Mouse (Mus musculus) liver, embryonic 11.5 days (tissue): ENCODE results near the gene Nsrp1. TPM values are rescaled to one million over a fixed set of nuclear protein-coding genes. Genes with fewer than 3 reads are reported as not detected.
"Not testable (repeated sequence)": the region's sequence is repeated elsewhere in the genome, so short reads cannot be mapped to it uniquely, and the experiment has no call there.

Experiments
- ATAC-seq: fragments of 200-750 bp; cut with Nextera tagmentation; replicated peaks from 2 replicates; pipeline ENCODE4 v1.8.0; 2017; ENCODE audit warnings: moderate number of reproducible peaks, mild to moderate bottlenecking, moderate TSS enrichment, moderate library complexity; ENCODE audit not compliant: low FRiP score
- DNase-seq: peaks from one replicate; pipeline ENCODE4 v3.0.0-alpha.2; 2017; ENCODE audit warnings: low spot score
- H3K27ac ChIP-seq: fragments of 300-500 bp; sonication (generic); 2 replicates; pipeline ENCODE4 v1.5.1; 2014; ENCODE audit warnings: mild to moderate bottlenecking, low read depth, low read length, control low read depth
- H3K27me3 ChIP-seq: fragments of 300-500 bp; sonication (generic); replicated peaks from 2 replicates; pipeline ENCODE4 v1.6.1; 2014; ENCODE audit warnings: low read length, mixed read lengths; ENCODE audit not compliant: control insufficient read depth, insufficient read depth
- H3K36me3 ChIP-seq: fragments of 300-500 bp; sonication (generic); 2 replicates; pipeline ENCODE4 v1.6.1; 2014; ENCODE audit warnings: mild to moderate bottlenecking, low read length, moderate library complexity, mixed read lengths; ENCODE audit not compliant: control insufficient read depth, insufficient read depth
- H3K4me1 ChIP-seq: fragments of 300-500 bp; sonication (generic); replicated peaks from 2 replicates; pipeline ENCODE4 v1.6.1; 2014; ENCODE audit warnings: low read length, mixed read lengths; ENCODE audit not compliant: control insufficient read depth, insufficient read depth
- H3K4me2 ChIP-seq: fragments of 300-500 bp; sonication (generic); 2 replicates; pipeline ENCODE4 v1.6.1; 2014; ENCODE audit warnings: mild to moderate bottlenecking, control low read depth, moderate library complexity
- H3K4me3 ChIP-seq: fragments of 300-500 bp; sonication (generic); 2 replicates; pipeline ENCODE4 v1.5.1; 2014; ENCODE audit warnings: low read depth, low read length, control low read depth
- H3K9ac ChIP-seq: fragments of 300-500 bp; sonication (generic); 2 replicates; pipeline ENCODE4 v1.6.1; 2014; ENCODE audit warnings: low read depth, low read length, control low read depth
- H3K9me3 ChIP-seq: fragments of 300-500 bp; sonication (generic); 2 replicates; pipeline ENCODE4 v1.6.1; 2016; ENCODE audit warnings: low read length, inconsistent platforms, mixed read lengths; ENCODE audit not compliant: control insufficient read depth
- WGBS: fragments of 180-500 bp; shearing (Covaris S2); extraction: QIAGEN DNeasy Blood & Tissue Kit; methylation state at CpG from one replicate; pipeline ENCODE4 v1.1.7; 2014; 5-methylcytosine and 5-hydroxymethylcytosine counted together
- polyA plus RNA-seq: library from polyadenylated mRNA; unstranded; fragments of >200 nt; fragmentation: Nextera tagmentation; extraction: Ambion mirVana; gene quantifications from 2 replicates; pipeline ENCODE4 v1.2.1, GENCODE M21; 2014

The Nsrp1 gene
- polyA plus RNA-seq = 37.4 and 45.6 TPM in 2 replicates

GRCm38 (mm10) chr11:77078273-77079134 lies at the start of gene Nsrp1:
Gene Nsrp1 (minus strand): TSS chr11:77078435.
- H3K4me1 ChIP-seq = peaks cover 3% of the 10 kb centered on the region; the same call in 1 of the 2 replicates
- no peaks in the 10 kb centered on the region for H3K9me3 ChIP-seq
- no peaks in the 10 kb centered on the region for H3K27me3 ChIP-seq
- peak within 1 kb of the TSS; percentile 76 for H3K4me2 ChIP-seq
- H3K27ac ChIP-seq = peak within 1 kb of the TSS; percentile 52; the same call in 1 of the 2 replicates
- peak within 1 kb of the TSS; percentile 77 for H3K4me3 ChIP-seq
- 4% methylated on average over 48 of the region's 48 CpGs for WGBS
- ATAC-seq (peak; percentile 98), DNase-seq (peak; percentile 87)
- H3K9ac ChIP-seq = peak within 1 kb of the TSS; percentile 77
- peaks cover 7% of the 10 kb centered on the region; the same call in 1 of the 2 replicates for H3K36me3 ChIP-seq

- Histone ChIP-seq H3K27me3 (no peaks in the 10 kb centered on the region), H3K9me3 (no peaks in the 10 kb centered on the region), H3K36me3 (no peaks in the 10 kb centered on the region), H3K27ac (no peak overlapping the region), H3K9ac (no peak overlapping the region), H3K4me3 (no peak overlapping the region), H3K4me2 (no peak overlapping the region), H3K4me1 (no peaks in the 10 kb centered on the region)
- ATAC-seq (no peak), DNase-seq (no peak)
- WGBS = 65% methylated on average over 6 of the region's 6 CpGs
These were observed 32.9 kb upstream of the Nsrp1 start for GRCm38 (mm10) chr11:77111141-77111540.

GRCm38 (mm10) chr11:77108442-77108841 lies 30.2 kb upstream of the Nsrp1 start:
- H3K36me3 ChIP-seq = no peaks in the 10 kb centered on the region
- no peak for ATAC-seq
- 92% methylated on average over 6 of the region's 6 CpGs for WGBS
- H3K4me1 ChIP-seq = no peaks in the 10 kb centered on the region
- H3K9me3 ChIP-seq = no peaks in the 10 kb centered on the region
- no peak overlapping the region for H3K4me2 ChIP-seq
- no peaks in the 10 kb centered on the region for H3K27me3 ChIP-seq
- H3K9ac ChIP-seq = no peak overlapping the region
- H3K4me3 ChIP-seq = no peak overlapping the region
- no peak for DNase-seq
- no peak overlapping the region for H3K27ac ChIP-seq

- not testable (repeated sequence) for H3K36me3 ChIP-seq, H3K9me3 ChIP-seq, ATAC-seq, H3K4me2 ChIP-seq, H3K4me1 ChIP-seq, H3K4me3 ChIP-seq, DNase-seq, H3K27me3 ChIP-seq, H3K9ac ChIP-seq, H3K27ac ChIP-seq
- 72% methylated on average over 12 of the region's 12 CpGs for WGBS
These were observed 29.6 kb upstream of the Nsrp1 start for GRCm38 (mm10) chr11:77107872-77108271.

- H3K9ac ChIP-seq = no peak overlapping the region
- no peak for ATAC-seq
These were observed 28.7 kb upstream of the Nsrp1 start for GRCm38 (mm10) chr11:77106961-77107360.

GRCm38 (mm10) chr11:77100137-77100937 lies 22.1 kb upstream of the Nsrp1 start:
- DNase-seq = peak; percentile 69

More at GRCm38 (mm10) chr11:77106961-77107360, 28.7 kb upstream of the Nsrp1 start:
- no peak for DNase-seq
- Histone ChIP-seq H3K4me3 (no peak overlapping the region), H3K9me3 (no peaks in the 10 kb centered on the region), H3K4me1 (no peaks in the 10 kb centered on the region), H3K27ac (no peak overlapping the region), H3K36me3 (no peaks in the 10 kb centered on the region), H3K4me2 (no peak overlapping the region), H3K27me3 (no peaks in the 10 kb centered on the region)
- 93% methylated on average over 6 of the region's 6 CpGs for WGBS

GRCm38 (mm10) chr11:77098332-77098972 lies 20.2 kb upstream of the Nsrp1 start:
- no peaks in the 10 kb centered on the region for H3K4me1 ChIP-seq

More at GRCm38 (mm10) chr11:77100137-77100937, 22.1 kb upstream of the Nsrp1 start:
- H3K27ac ChIP-seq = no peak overlapping the region
- no peaks in the 10 kb centered on the region for H3K27me3 ChIP-seq
- 14% methylated on average over 10 of the region's 10 CpGs for WGBS
- ATAC-seq = no peak
- H3K9ac ChIP-seq = no peak overlapping the region
- no peaks in the 10 kb centered on the region for H3K4me1 ChIP-seq
- H3K4me2 ChIP-seq = no peak overlapping the region
- no peaks in the 10 kb centered on the region for H3K9me3 ChIP-seq
- no peak overlapping the region for H3K4me3 ChIP-seq
- no peaks in the 10 kb centered on the region for H3K36me3 ChIP-seq

GRCm38 (mm10) chr11:77096991-77097390 lies 18.8 kb upstream of the Nsrp1 start:
- Histone ChIP-seq H3K27ac (no peak overlapping the region), H3K4me3 (no peak overlapping the region), H3K27me3 (no peaks in the 10 kb centered on the region), H3K9me3 (no peaks in the 10 kb centered on the region), H3K4me2 (no peak overlapping the region), H3K4me1 (no peaks in the 10 kb centered on the region), H3K9ac (no peak overlapping the region), H3K36me3 (no peaks in the 10 kb centered on the region)
- 50% methylated on average over 7 of the region's 7 CpGs for WGBS
- DNase-seq (no peak), ATAC-seq (no peak)

More at GRCm38 (mm10) chr11:77098332-77098972, 20.2 kb upstream of the Nsrp1 start:
- no peak overlapping the region for H3K4me3 ChIP-seq
- no peaks in the 10 kb centered on the region for H3K36me3 ChIP-seq
- WGBS = 70% methylated on average over 19 of the region's 19 CpGs
- ATAC-seq (no peak), DNase-seq (no peak)
- H3K4me2 ChIP-seq = no peak overlapping the region
- H3K27me3 ChIP-seq = no peaks in the 10 kb centered on the region
- no peak overlapping the region for H3K27ac ChIP-seq
- no peak overlapping the region for H3K9ac ChIP-seq
- H3K9me3 ChIP-seq = no peaks in the 10 kb centered on the region
